Mouse (Mus musculus) hindbrain, postnatal 0 days (tissue): ENCODE data around the gene Cdkl4. TPM values are rescaled to one million over a fixed set of nuclear protein-coding genes. Genes with fewer than 3 reads are reported as not detected.

Source experiments
- ATAC-seq: fragments of 200-750 bp; cut with Nextera tagmentation; 2 replicates; pipeline ENCODE4 v1.8.0; 2017; ENCODE audit warnings: mild to moderate bottlenecking, moderate TSS enrichment, moderate library complexity
- DNase-seq: peaks from one replicate; pipeline ENCODE4 v3.0.0-alpha.2; 2015; ENCODE audit warnings: low spot score
- H3K27ac ChIP-seq: fragments of 300-500 bp; sonication (generic); 2 replicates; pipeline ENCODE4 v1.5.1; 2014; ENCODE audit warnings: mild to moderate bottlenecking
- H3K27me3 ChIP-seq: fragments of 300-500 bp; sonication (generic); 2 replicates; pipeline ENCODE4 v1.6.1; 2014; ENCODE audit warnings: low read length, mixed read lengths; ENCODE audit not compliant: insufficient read depth
- H3K36me3 ChIP-seq: fragments of 300-500 bp; sonication (generic); 2 replicates; pipeline ENCODE4 v1.6.1; 2014; ENCODE audit warnings: low read length, mixed read lengths; ENCODE audit not compliant: insufficient read depth
- H3K4me1 ChIP-seq: fragments of 300-500 bp; sonication (generic); 2 replicates; pipeline ENCODE4 v1.6.1; 2014; ENCODE audit warnings: antibody characterized with exemption, low read length, mixed read lengths; ENCODE audit not compliant: insufficient read depth
- H3K4me2 ChIP-seq: fragments of 300-500 bp; sonication (generic); 2 replicates; pipeline ENCODE4 v1.6.1; 2014; ENCODE audit warnings: low read depth, mild to moderate bottlenecking, low read length, moderate library complexity, mixed read lengths
- H3K4me3 ChIP-seq: fragments of 300-500 bp; sonication (generic); 2 replicates; pipeline ENCODE4 v1.5.1; 2014; ENCODE audit warnings: low read length
- H3K9ac ChIP-seq: fragments of 300-500 bp; sonication (generic); replicated peaks from 2 replicates; pipeline ENCODE4 v1.6.1; 2014; ENCODE audit warnings: mild to moderate bottlenecking, low read length, moderate library complexity, mixed read lengths
- H3K9me3 ChIP-seq: fragments of 300-500 bp; sonication (generic); 2 replicates; pipeline ENCODE4 v1.6.1; 2016; ENCODE audit warnings: low read length, mixed read lengths
- CTCF ChIP-seq: IDR thresholded peaks from 2 replicates; pipeline ENCODE4 v1.5.1; 2016; ENCODE audit warnings: antibody characterized with exemption, control low read depth, low read depth
- WGBS: fragments of 180-500 bp; shearing (Covaris S2); extraction: QIAGEN DNeasy Blood & Tissue Kit; methylation state at CpG from one replicate; pipeline ENCODE4 v1.1.7; 2014; 5-methylcytosine and 5-hydroxymethylcytosine counted together
- polyA plus RNA-seq: library from polyadenylated mRNA; unstranded; fragments of >200 nt; fragmentation: Nextera tagmentation; extraction: Ambion mirVana; gene quantifications from 2 replicates; pipeline ENCODE4 v1.2.1, GENCODE M21; 2015
- total RNA-seq: library from RNA; depleted of rRNA; stranded (reverse); fragments of >200 nt; gene quantifications from 2 replicates; pipeline ENCODE4 v1.2.3, GENCODE M21; 2014; rRNA removed

The Cdkl4 gene
- total RNA-seq (6.4 and 8.4 TPM in 2 replicates), polyA plus RNA-seq (5.5 and 6.5 TPM in 2 replicates)

DNA sequence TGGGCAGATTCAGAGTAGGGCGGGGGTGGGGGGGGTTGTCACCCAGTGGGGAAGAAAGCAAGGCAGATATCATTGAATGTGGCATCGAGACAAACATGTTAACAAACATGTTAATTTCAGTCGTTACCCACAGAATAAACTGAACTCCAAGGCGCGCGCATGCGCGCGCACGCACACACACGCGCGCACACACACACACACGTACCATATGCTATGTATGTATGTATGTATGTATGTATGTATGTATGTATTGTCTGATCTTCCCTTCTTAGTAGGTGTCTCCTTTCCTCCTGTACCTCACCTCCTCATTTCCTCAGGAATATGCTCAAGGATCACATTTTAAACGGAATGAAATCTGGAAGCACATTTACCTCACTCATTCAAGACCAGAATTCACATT lies at the start of gene Cdkl4:
Gene Cdkl4, minus strand, starts transcription at position 175 of the 400 bp plus-strand sequence.
- DNase-seq (no peak), ATAC-seq (peak; percentile 36)
- no peak within 1 kb of the TSS for H3K27ac ChIP-seq
- no peaks in the 10 kb centered on the region for H3K9me3 ChIP-seq
- H3K4me3 ChIP-seq, result peak within 1 kb of the TSS; percentile 48
- H3K4me2 ChIP-seq, result peak within 1 kb of the TSS; percentile 91
- WGBS, result 62% methylated on average over 15 of the region's 15 CpGs
- no peaks in the 10 kb centered on the region for H3K27me3 ChIP-seq
- no peak for TF ChIP-seq CTCF
- H3K9ac ChIP-seq, result peak within 1 kb of the TSS; percentile 48
- no peaks in the 10 kb centered on the region for H3K4me1 ChIP-seq
- H3K36me3 ChIP-seq, result 0 out of 2 replicates have a peak, but pooled peaks cover 9% of the 10 kb centered on the region

DNA sequence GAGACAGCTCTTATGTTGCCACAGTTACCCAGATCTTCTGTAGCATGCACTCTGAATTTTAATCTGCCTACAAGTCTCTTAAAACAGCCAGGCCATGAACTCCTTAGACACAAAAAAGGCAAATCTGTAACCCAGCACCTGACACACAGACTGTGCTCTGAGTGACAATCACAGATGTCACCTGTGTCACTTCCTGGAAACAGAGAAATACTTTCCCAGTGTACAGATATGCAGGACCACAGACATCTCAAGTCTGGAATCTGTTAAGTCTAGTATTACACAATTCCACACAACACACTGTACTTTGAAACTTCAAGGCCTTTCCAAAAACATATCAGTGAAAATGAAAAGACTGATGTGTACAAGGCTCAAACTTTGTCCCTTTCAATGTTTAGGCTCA lies 47.4 kb upstream of the Cdkl4 start:
- no peaks in the 10 kb centered on the region for H3K4me1 ChIP-seq
- no peak for ATAC-seq

DNA sequence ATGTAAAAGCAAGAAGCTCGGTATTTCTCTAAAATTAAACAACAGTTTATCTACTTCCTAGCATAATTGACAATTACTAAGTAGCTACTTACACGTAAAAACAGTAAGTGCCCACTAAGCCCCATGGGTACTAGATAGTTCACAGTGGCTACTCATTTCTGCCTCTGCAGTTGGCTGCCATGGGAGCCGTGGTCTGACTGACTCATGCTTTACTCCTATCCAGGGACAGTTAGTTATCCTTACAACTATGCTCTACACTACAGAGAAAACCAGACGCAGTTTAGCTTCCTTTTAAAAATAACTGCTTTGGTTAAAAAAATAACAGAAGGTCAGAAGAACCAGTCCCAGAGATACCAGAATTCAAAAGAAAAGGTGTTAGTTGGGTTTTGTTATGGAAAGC lies 44.1 kb upstream of the Cdkl4 start:
- H3K4me1 ChIP-seq, result no peaks in the 10 kb centered on the region
- H3K9ac ChIP-seq, result no peak overlapping the region
- H3K27ac ChIP-seq, result no peak overlapping the region
- no peaks in the 10 kb centered on the region for H3K9me3 ChIP-seq
- H3K4me3 ChIP-seq, result no peak overlapping the region
- 0 out of 2 replicates have a peak, but pooled peaks cover 7% of the 10 kb centered on the region for H3K36me3 ChIP-seq
- DNase-seq, result no peak
- no peak for TF ChIP-seq CTCF
- 87% methylated on average over 4 of the region's 4 CpGs for WGBS
- H3K27me3 ChIP-seq, result no peaks in the 10 kb centered on the region
- ATAC-seq, result no peak
- no peak overlapping the region for H3K4me2 ChIP-seq

More for the DNA sequence above, 47.4 kb upstream of the Cdkl4 start:
- no peak for TF ChIP-seq CTCF
- Histone ChIP-seq H3K4me2 (no peak overlapping the region), H3K4me3 (no peak overlapping the region), H3K9ac (no peak overlapping the region), H3K36me3 (no peaks in the 10 kb centered on the region; the same call in 1 of the 2 replicates), H3K27me3 (no peaks in the 10 kb centered on the region), H3K27ac (no peak overlapping the region), H3K9me3 (no peaks in the 10 kb centered on the region)
- no peak for DNase-seq

DNA sequence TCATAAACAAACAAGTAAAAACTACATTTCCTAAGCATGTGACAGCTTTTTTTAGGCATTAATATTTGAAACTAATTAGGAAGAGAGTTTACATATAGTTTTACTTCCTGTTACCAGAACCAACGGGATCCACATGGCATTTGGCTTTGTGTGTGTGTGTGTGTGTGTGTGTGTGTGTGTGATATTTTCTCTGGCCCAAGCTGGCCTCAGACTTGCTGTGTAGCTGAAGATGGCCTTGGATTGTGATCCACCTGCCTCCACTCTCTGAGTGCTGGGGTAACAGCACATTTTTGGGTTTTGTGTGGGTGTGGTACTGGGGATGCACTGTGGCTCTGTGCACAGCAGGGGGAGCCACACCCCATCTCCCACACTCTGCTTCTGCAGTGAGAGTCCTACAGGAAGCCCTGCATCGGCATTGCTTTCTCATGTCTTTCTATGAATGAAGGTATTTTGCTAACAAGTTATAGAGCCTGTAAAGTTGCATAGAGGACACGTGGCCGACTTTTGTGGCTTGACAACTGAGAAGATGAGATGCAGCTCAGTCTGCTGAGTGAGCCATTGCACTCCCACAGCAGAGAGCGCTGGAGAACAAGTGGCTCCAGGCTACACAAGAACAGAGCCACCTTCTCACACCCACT lies 43.3 kb upstream of the Cdkl4 start:
- Histone ChIP-seq H3K27ac (no peak overlapping the region), H3K4me2 (no peak overlapping the region), H3K9ac (no peak overlapping the region), H3K9me3 (no peaks in the 10 kb centered on the region), H3K27me3 (no peaks in the 10 kb centered on the region), H3K4me1 (no peaks in the 10 kb centered on the region), H3K4me3 (no peak overlapping the region), H3K36me3 (0 out of 2 replicates have a peak, but pooled peaks cover 7% of the 10 kb centered on the region)
- 59% methylated on average over 5 of the region's 5 CpGs for WGBS
- ATAC-seq, result peak; percentile 75
- peak; percentile 91 for TF ChIP-seq CTCF
- DNase-seq, result peak; percentile 62

DNA sequence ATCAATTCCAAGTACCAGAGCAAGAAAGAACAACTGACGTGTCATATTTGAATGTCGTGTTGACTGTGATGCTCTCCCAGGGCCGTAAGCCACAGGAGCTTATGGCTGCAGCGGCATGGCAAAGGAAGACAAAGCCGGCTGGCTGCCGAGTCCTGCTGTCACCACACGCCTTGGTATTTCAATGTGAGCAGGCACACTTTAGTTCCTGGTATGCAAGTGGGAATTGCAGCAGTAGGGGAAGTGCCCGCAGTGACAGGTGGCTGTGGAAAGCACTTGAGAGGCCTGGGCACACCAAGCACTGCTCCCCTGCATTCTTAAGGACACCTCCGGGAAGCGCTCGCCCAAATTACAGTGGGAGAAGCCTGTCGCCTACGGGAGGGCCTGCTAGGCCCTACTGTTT lies 41.9 kb upstream of the Cdkl4 start:
- 58% methylated on average over 13 of the region's 13 CpGs for WGBS

DNA sequence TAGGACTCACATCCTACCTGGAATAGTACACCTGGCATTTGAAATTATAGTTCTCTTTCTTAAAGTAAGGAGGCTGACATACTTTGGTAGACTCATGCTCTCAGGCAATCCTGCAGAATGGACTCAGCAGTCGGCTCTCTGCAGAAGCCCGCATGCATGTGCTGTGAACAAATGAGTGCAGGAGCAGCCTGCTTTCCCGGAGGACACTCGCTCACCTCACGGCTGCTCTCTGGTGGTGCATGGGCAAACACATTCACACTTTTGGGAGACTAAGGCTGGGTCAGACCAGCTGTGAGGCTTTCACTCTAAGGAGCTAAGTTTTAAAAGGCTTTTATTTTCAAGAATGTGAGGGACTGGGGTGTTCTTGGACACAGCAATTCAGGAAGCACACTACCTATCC lies 41.3 kb upstream of the Cdkl4 start:
- H3K9ac ChIP-seq, result no peak overlapping the region
- DNase-seq (peak; percentile 51), ATAC-seq (peak; percentile 40; the same call in 1 of the 2 replicates)
- H3K4me2 ChIP-seq, result no peak overlapping the region
- H3K9me3 ChIP-seq, result no peaks in the 10 kb centered on the region
- H3K27me3 ChIP-seq, result no peaks in the 10 kb centered on the region
- H3K4me3 ChIP-seq, result no peak overlapping the region
- 53% methylated on average over 5 of the region's 5 CpGs for WGBS
- peak; percentile 45 for TF ChIP-seq CTCF
- peaks cover 20% of the 10 kb centered on the region for H3K36me3 ChIP-seq
- no peaks in the 10 kb centered on the region for H3K4me1 ChIP-seq
- 0 out of 2 replicates have a peak overlapping the region, but pooled peaks have one; percentile 32 for H3K27ac ChIP-seq

More for the DNA sequence above, 41.9 kb upstream of the Cdkl4 start:
- ATAC-seq (no peak), DNase-seq (peak; percentile 40)
- TF ChIP-seq CTCF, result no peak
- no peak overlapping the region for H3K9ac ChIP-seq
- no peaks in the 10 kb centered on the region for H3K9me3 ChIP-seq
- H3K4me3 ChIP-seq, result no peak overlapping the region
- H3K27me3 ChIP-seq, result no peaks in the 10 kb centered on the region
- H3K36me3 ChIP-seq, result peaks cover 16% of the 10 kb centered on the region; the same call in 1 of the 2 replicates
- H3K27ac ChIP-seq, result 0 out of 2 replicates have a peak overlapping the region, but pooled peaks have one; percentile 32
- no peak overlapping the region for H3K4me2 ChIP-seq
- H3K4me1 ChIP-seq, result no peaks in the 10 kb centered on the region

DNA sequence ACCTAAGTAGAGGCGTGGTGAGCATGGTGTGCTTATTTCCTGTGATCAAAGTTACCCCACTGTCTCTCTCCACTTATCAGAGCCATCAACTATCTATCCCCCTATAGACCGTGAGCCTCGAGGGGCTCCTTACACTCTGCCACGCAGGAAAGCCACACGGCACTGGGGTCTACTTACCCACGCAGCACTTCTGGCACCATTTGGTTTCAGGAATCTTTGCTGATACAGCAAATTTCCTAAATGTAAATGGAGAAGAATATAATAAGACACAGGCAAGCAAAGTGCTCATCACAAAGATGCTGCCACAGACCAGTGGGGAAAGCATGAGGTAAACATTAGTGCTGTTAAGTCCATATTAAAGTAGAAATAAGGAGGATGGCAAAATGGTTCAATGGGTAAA lies 26.2 kb upstream of the Cdkl4 start:
- Histone ChIP-seq H3K9ac (no peak overlapping the region), H3K4me2 (no peak overlapping the region), H3K4me3 (no peak overlapping the region), H3K36me3 (peaks cover 69% of the 10 kb centered on the region), H3K9me3 (0 out of 2 replicates have a peak, but pooled peaks cover under 1% of the 10 kb centered on the region), H3K4me1 (no peaks in the 10 kb centered on the region), H3K27me3 (no peaks in the 10 kb centered on the region), H3K27ac (no peak overlapping the region)
- TF ChIP-seq CTCF, result no peak
- WGBS, result 89% methylated on average over 6 of the region's 6 CpGs
- ATAC-seq (no peak), DNase-seq (no peak)
